Mouse (Mus musculus): ENCODE data around the gene Iyd. TPM values are rescaled to one million over a fixed set of nuclear protein-coding genes. Genes with fewer than 3 reads are reported as not detected.
A peak's percentile ranks its signal among the peaks of the same experiment; 100 is the strongest.

Iyd gene
- polyA plus RNA-seq, 1 experiment from 2014 or later, result 0.67 TPM

GRCm38 (mm10) chr10:3572723-3573649 lies 32.9 kb downstream of the Iyd start:
- ATAC-seq (ENCODE audit: insufficient read depth), result peak; percentile 92
- Histone ChIP-seq H3K27ac (ENCODE audit: low read depth) (no peak overlapping the region), H3K9me3 (ENCODE audit: low read depth, low read length) (no peaks in the 10 kb centered on the region), H3K9ac (no peak overlapping the region), H3K27me3 (ENCODE audit: insufficient read depth, low read length) (no peaks in the 10 kb centered on the region), H3K4me3 (ENCODE audit: low read depth, low read length) (no peak overlapping the region), H3K4me1 (ENCODE audit: insufficient read depth) (no peaks in the 10 kb centered on the region), H3K36me3 (ENCODE audit: insufficient read depth) (no peaks in the 10 kb centered on the region), H3K4me2 (no peak overlapping the region)
- peak; percentile 83 for TF ChIP-seq CTCF (IDR thresholded peaks at IDR 0.05; ENCODE audit: low read depth)
- 52% methylated on average over 10 of the region's 10 CpGs for WGBS
- DNase-seq, result peak; percentile 84

- no peaks in the 10 kb centered on the region for H3K4me1 ChIP-seq (ENCODE audit: insufficient read depth)
- ATAC-seq (ENCODE audit: insufficient read depth) (no peak; the same call in 1 of the 2 replicates), DNase-seq (peak; percentile 71)
- no peak overlapping the region for H3K4me3 ChIP-seq (ENCODE audit: low read depth, low read length)
- no peaks in the 10 kb centered on the region for H3K27me3 ChIP-seq (ENCODE audit: insufficient read depth, low read length)
- H3K9ac ChIP-seq, result no peak overlapping the region
- no peaks in the 10 kb centered on the region for H3K9me3 ChIP-seq (ENCODE audit: low read depth, low read length)
- no peak overlapping the region for H3K4me2 ChIP-seq
- 75% methylated on average over 4 of the region's 4 CpGs for WGBS
- TF ChIP-seq CTCF (IDR thresholded peaks at IDR 0.05; ENCODE audit: low read depth), result peak; percentile 62
- no peaks in the 10 kb centered on the region for H3K36me3 ChIP-seq (ENCODE audit: insufficient read depth)
- no peak overlapping the region for H3K27ac ChIP-seq (ENCODE audit: low read depth)
Observed at GRCm38 (mm10) chr10:3573905-3574500, 34.0 kb downstream of the Iyd start.

- Histone ChIP-seq H3K4me1 (ENCODE audit: insufficient read depth) (no peaks in the 10 kb centered on the region), H3K27me3 (ENCODE audit: insufficient read depth, low read length) (no peaks in the 10 kb centered on the region), H3K4me3 (ENCODE audit: low read depth, low read length) (no peak overlapping the region), H3K9me3 (ENCODE audit: low read depth, low read length) (no peaks in the 10 kb centered on the region), H3K27ac (ENCODE audit: low read depth) (no peak overlapping the region), H3K9ac (no peak overlapping the region), H3K36me3 (ENCODE audit: insufficient read depth) (no peaks in the 10 kb centered on the region), H3K4me2 (no peak overlapping the region)
- WGBS, result 61% methylated on average over 3 of the region's 3 CpGs
- DNase-seq (no peak), ATAC-seq (ENCODE audit: insufficient read depth) (no peak)
- no peak for TF ChIP-seq CTCF (IDR thresholded peaks at IDR 0.05; ENCODE audit: low read depth)
Observed at GRCm38 (mm10) chr10:3590632-3591031, 50.6 kb downstream of the Iyd start.

- Histone ChIP-seq H3K4me2 (no peak overlapping the region), H3K9ac (no peak overlapping the region), H3K27me3 (ENCODE audit: insufficient read depth, low read length) (no peaks in the 10 kb centered on the region), H3K9me3 (ENCODE audit: low read depth, low read length) (no peaks in the 10 kb centered on the region), H3K4me3 (ENCODE audit: low read depth, low read length) (no peak overlapping the region), H3K4me1 (ENCODE audit: insufficient read depth) (no peaks in the 10 kb centered on the region), H3K27ac (ENCODE audit: low read depth) (no peak overlapping the region), H3K36me3 (ENCODE audit: insufficient read depth) (no peaks in the 10 kb centered on the region)
- ATAC-seq (ENCODE audit: insufficient read depth) (peak; percentile 49; the same call in 1 of the 2 replicates), DNase-seq (peak; percentile 24)
- TF ChIP-seq CTCF (IDR thresholded peaks at IDR 0.05; ENCODE audit: low read depth), result no peak
- 59% methylated on average over 3 of the region's 3 CpGs for WGBS
Observed at GRCm38 (mm10) chr10:3591790-3592189, 51.8 kb downstream of the Iyd start.

- Histone ChIP-seq H3K27me3 (ENCODE audit: insufficient read depth, low read length) (no peaks in the 10 kb centered on the region), H3K9me3 (ENCODE audit: low read depth, low read length) (no peaks in the 10 kb centered on the region), H3K4me3 (ENCODE audit: low read depth, low read length) (no peak overlapping the region), H3K36me3 (ENCODE audit: insufficient read depth) (no peaks in the 10 kb centered on the region), H3K4me1 (ENCODE audit: insufficient read depth) (no peaks in the 10 kb centered on the region), H3K27ac (ENCODE audit: low read depth) (no peak overlapping the region), H3K4me2 (no peak overlapping the region), H3K9ac (no peak overlapping the region)
- TF ChIP-seq CTCF (IDR thresholded peaks at IDR 0.05; ENCODE audit: low read depth), result no peak
- ATAC-seq (ENCODE audit: insufficient read depth) (no peak), DNase-seq (no peak)
- 35% methylated on average over 2 of the region's 2 CpGs for WGBS
Observed at GRCm38 (mm10) chr10:3596697-3597096, 56.7 kb downstream of the Iyd start.

- no peaks in the 10 kb centered on the region for H3K36me3 ChIP-seq (ENCODE audit: insufficient read depth)
- DNase-seq (no peak), ATAC-seq (ENCODE audit: insufficient read depth) (no peak)
- no peak overlapping the region for H3K4me3 ChIP-seq (ENCODE audit: low read depth, low read length)
- no peaks in the 10 kb centered on the region for H3K4me1 ChIP-seq (ENCODE audit: insufficient read depth)
- H3K27ac ChIP-seq (ENCODE audit: low read depth), result no peak overlapping the region
- H3K9ac ChIP-seq, result no peak overlapping the region
- no peak for TF ChIP-seq CTCF (IDR thresholded peaks at IDR 0.05; ENCODE audit: low read depth)
- no peaks in the 10 kb centered on the region for H3K27me3 ChIP-seq (ENCODE audit: insufficient read depth, low read length)
- 72% methylated on average over 3 of the region's 3 CpGs for WGBS
- H3K4me2 ChIP-seq, result no peak overlapping the region
- no peaks in the 10 kb centered on the region for H3K9me3 ChIP-seq (ENCODE audit: low read depth, low read length)
Observed at GRCm38 (mm10) chr10:3597760-3598159, 57.7 kb downstream of the Iyd start.

Other genes with a start within 250 kb of the Iyd start
- 36.9 and 45.0 TPM in 2 replicates for gene Ppp1r14c, start 174.2 kb upstream of the Iyd start, polyA plus RNA-seq (2014; fragmentation: Nextera tagmentation; extraction: Ambion mirVana)
- 12.4 and 12.8 TPM in 2 replicates for gene Plekhg1, start 200.1 kb downstream of the Iyd start, polyA plus RNA-seq (2014; fragmentation: Nextera tagmentation; extraction: Ambion mirVana)